Mouse (Mus musculus) heart, postnatal 0 days (tissue): ENCODE data around the gene Sec16b. TPM values are rescaled to one million over a fixed set of nuclear protein-coding genes. Genes with fewer than 3 reads are reported as not detected.

Experiments used
- ATAC-seq: fragments of 200-750 bp; cut with Nextera tagmentation; 2 replicates; pipeline ENCODE4 v1.8.0; 2017; ENCODE audit warnings: low read depth, moderate number of reproducible peaks, moderate library complexity; ENCODE audit not compliant: insufficient read depth
- DNase-seq: peaks from one replicate; pipeline ENCODE4 v3.0.0-alpha.2; 2016; ENCODE audit warnings: low spot score
- H3K27ac ChIP-seq: fragments of 300-500 bp; sonication (generic); 2 replicates; pipeline ENCODE4 v1.5.1; 2014; ENCODE audit warnings: low read depth, mild to moderate bottlenecking
- H3K27me3 ChIP-seq: fragments of 300-500 bp; sonication (generic); 2 replicates; pipeline ENCODE4 v1.6.1; 2014; ENCODE audit warnings: low read length, mixed read lengths; ENCODE audit not compliant: control insufficient read depth, insufficient read depth
- H3K36me3 ChIP-seq: fragments of 300-500 bp; sonication (generic); replicated peaks from 2 replicates; pipeline ENCODE4 v1.6.1; 2014; ENCODE audit warnings: low read length, mixed read lengths; ENCODE audit not compliant: control insufficient read depth, insufficient read depth
- H3K4me1 ChIP-seq: fragments of 300-500 bp; sonication (generic); 2 replicates; pipeline ENCODE4 v1.6.1; 2014; ENCODE audit warnings: antibody characterized with exemption; ENCODE audit not compliant: control insufficient read depth, insufficient read depth
- H3K4me2 ChIP-seq: fragments of 300-500 bp; sonication (generic); 2 replicates; pipeline ENCODE4 v1.6.1; 2014; ENCODE audit warnings: low read depth, mild to moderate bottlenecking, low read length, moderate library complexity
- H3K4me3 ChIP-seq: fragments of 300-500 bp; sonication (generic); 2 replicates; pipeline ENCODE4 v1.5.1; 2014; ENCODE audit warnings: low read depth, low read length
- H3K9ac ChIP-seq: fragments of 300-500 bp; sonication (generic); replicated peaks from 2 replicates; pipeline ENCODE4 v1.6.1; 2014; ENCODE audit warnings: low read depth, low read length, mixed read lengths
- H3K9me3 ChIP-seq: fragments of 300-500 bp; sonication (generic); replicated peaks from 2 replicates; pipeline ENCODE4 v1.6.1; 2016; ENCODE audit warnings: low read length; ENCODE audit not compliant: control insufficient read depth
- CTCF ChIP-seq: IDR thresholded peaks from 2 replicates; pipeline ENCODE4 v1.5.1; 2016; ENCODE audit warnings: antibody characterized with exemption, control low read depth, low read depth
- EP300 ChIP-seq: IDR thresholded peaks from 2 replicates; pipeline ENCODE4 v1.6.1; 2016; ENCODE audit warnings: antibody characterized with exemption, low read depth
- WGBS: fragments of 180-500 bp; shearing (Covaris S2); extraction: QIAGEN DNeasy Blood & Tissue Kit; methylation state at CpG from one replicate; pipeline ENCODE4 v1.1.7; 2014; 5-methylcytosine and 5-hydroxymethylcytosine counted together
- polyA plus RNA-seq: library from polyadenylated mRNA; unstranded; fragments of >200 nt; fragmentation: Nextera tagmentation; extraction: Ambion mirVana; gene quantifications from 2 replicates; pipeline ENCODE4 v1.2.1, GENCODE M21; 2015
- total RNA-seq: library from RNA; depleted of rRNA; stranded (reverse); fragments of >200 nt; gene quantifications from 2 replicates; pipeline ENCODE4 v1.2.3, GENCODE M21; 2014; ENCODE audit warnings: low replicate concordance

Sec16b gene
- total and polyA plus RNA-seq, 2 experiments from 2014 or later: 0.94 to 1.1 TPM

GRCm38 (mm10) chr1:157501352-157501945 lies 5.1 kb upstream of the Sec16b start:
- TF ChIP-seq CTCF: no peak
- TF ChIP-seq EP300: no peak
- Histone ChIP-seq H3K4me1 (no peaks in the 10 kb centered on the region), H3K9me3 (no peaks in the 10 kb centered on the region), H3K4me2 (no peak overlapping the region), H3K27me3 (no peaks in the 10 kb centered on the region), H3K9ac (no peak overlapping the region), H3K4me3 (no peak overlapping the region), H3K36me3 (no peaks in the 10 kb centered on the region), H3K27ac (no peak overlapping the region)
- WGBS: 85% methylated on average over 6 of the region's 6 CpGs
- ATAC-seq (no peak), DNase-seq (no peak)

- H3K4me1 ChIP-seq: no peaks in the 10 kb centered on the region
- TF ChIP-seq EP300: no peak
- no peak for TF ChIP-seq CTCF
- H3K27me3 ChIP-seq: no peaks in the 10 kb centered on the region
- no peak overlapping the region for H3K4me3 ChIP-seq
- DNase-seq: no peak
- no peak overlapping the region for H3K9ac ChIP-seq
- no peak for ATAC-seq
- H3K4me2 ChIP-seq: no peak overlapping the region
- no peak overlapping the region for H3K27ac ChIP-seq
- no peaks in the 10 kb centered on the region for H3K9me3 ChIP-seq
- WGBS: 74% methylated on average over 6 of the region's 6 CpGs
- no peaks in the 10 kb centered on the region for H3K36me3 ChIP-seq
Observed at GRCm38 (mm10) chr1:157503071-157503470, 3.5 kb upstream of the Sec16b start.

- Histone ChIP-seq H3K27me3 (no peaks in the 10 kb centered on the region), H3K4me3 (no peak overlapping the region), H3K9me3 (no peaks in the 10 kb centered on the region), H3K4me1 (no peaks in the 10 kb centered on the region), H3K4me2 (peak overlapping the region; percentile 11; the same call in 1 of the 2 replicates), H3K36me3 (no peaks in the 10 kb centered on the region), H3K9ac (no peak overlapping the region), H3K27ac (peak overlapping the region; percentile 19; the same call in 1 of the 2 replicates)
- ATAC-seq (no peak), DNase-seq (no peak)
- 60% methylated on average over 4 of the region's 4 CpGs for WGBS
- TF ChIP-seq CTCF (no peak), EP300 (no peak)
Observed at GRCm38 (mm10) chr1:157506995-157507595, 567 bp downstream of the Sec16b start.

GRCm38 (mm10) chr1:157507814-157508213 lies 1.3 kb downstream of the Sec16b start:
- Histone ChIP-seq H3K36me3 (no peaks in the 10 kb centered on the region), H3K27ac (no peak overlapping the region), H3K4me2 (no peak overlapping the region), H3K27me3 (no peaks in the 10 kb centered on the region), H3K4me3 (no peak overlapping the region), H3K9me3 (no peaks in the 10 kb centered on the region), H3K4me1 (no peaks in the 10 kb centered on the region), H3K9ac (no peak overlapping the region)
- ATAC-seq: peak; percentile 49; the same call in 1 of the 2 replicates
- TF ChIP-seq EP300: no peak
- no peak for TF ChIP-seq CTCF
- no peak for DNase-seq
- 56% methylated on average over 5 of the region's 5 CpGs for WGBS

- Histone ChIP-seq H3K27me3 (no peaks in the 10 kb centered on the region), H3K9ac (no peak overlapping the region), H3K27ac (no peak overlapping the region), H3K4me1 (no peaks in the 10 kb centered on the region), H3K36me3 (no peaks in the 10 kb centered on the region), H3K9me3 (no peaks in the 10 kb centered on the region), H3K4me2 (no peak overlapping the region), H3K4me3 (no peak overlapping the region)
- DNase-seq (no peak), ATAC-seq (no peak)
- TF ChIP-seq CTCF (no peak), EP300 (no peak)
- 57% methylated on average over 11 of the region's 11 CpGs for WGBS
Observed at GRCm38 (mm10) chr1:157512690-157513448, 6.3 kb downstream of the Sec16b start.
